Mouse (Mus musculus): ENCODE results near the gene Parp1.

DNA sequence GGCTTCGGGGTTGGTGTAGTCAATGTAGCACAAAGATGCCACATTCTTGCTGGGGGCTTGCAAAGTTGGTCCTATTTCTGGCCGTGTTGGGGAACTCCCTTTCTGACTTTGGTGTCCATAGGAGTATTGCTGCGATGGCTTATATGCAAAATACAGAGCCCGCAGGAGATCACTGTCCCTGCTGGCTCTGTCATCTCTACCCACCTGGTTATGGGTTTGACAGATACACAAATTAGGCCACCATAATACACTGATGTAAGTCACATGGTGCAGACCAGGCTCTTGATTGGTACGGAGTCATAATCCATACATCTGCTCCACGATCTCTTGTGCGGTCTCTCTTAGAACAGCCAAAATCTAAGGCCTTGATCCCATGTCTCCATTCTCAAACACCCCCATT, 38.9 kb upstream of the Parp1 start:
- TF ChIP-seq CTCF (IDR thresholded peaks at IDR 0.05; ENCODE audit: low read depth, low read length) (no peak), TAL1 (conservative IDR thresholded peaks at IDR 0.05; ENCODE audit: low read depth, low read length) (no peak), GATA2 (IDR thresholded peaks at IDR 0.05; ENCODE audit: borderline replicate concordance, low read depth, low read length) (no peak), POLR2AphosphoS5 (IDR thresholded peaks at IDR 0.05; ENCODE audit: insufficient replicate concordance, low read depth, low read length) (no peak), GATA1 (IDR thresholded peaks at IDR 0.05; ENCODE audit: borderline replicate concordance, low read length) (no peak)
